Mouse (Mus musculus): ENCODE results near the gene Olfr995. TPM values are rescaled to one million over a fixed set of nuclear protein-coding genes. Genes with fewer than 3 reads are reported as not detected.

Gene Olfr995
- total and polyA plus RNA-seq, 2 experiments, result not detected

- TF ChIP-seq CTCF (IDR thresholded peaks at IDR 0.05; ENCODE audit: low read depth, low read length), result no peak
- no peak for TF ChIP-seq POLR2A (IDR thresholded peaks at IDR 0.05; ENCODE audit: extremely low read depth, insufficient read depth, low read length)
- H3K36me3 ChIP-seq (ENCODE audit: control insufficient read depth, insufficient read depth, low read length), result no peaks in the 10 kb centered on the region
These were observed 28.7 kb downstream of the Olfr995 start, which contains the start of gene Olfr993 for GRCm38 (mm10) chr2:85414777-85415176. Gene Olfr993, minus strand, starts transcription at chr2:85414877.

GRCm38 (mm10) chr2:85409369-85409768 lies 34.1 kb downstream of the Olfr995 start, which contains the start of gene Olfr992:
Gene Olfr992, minus strand, starts transcription at chr2:85409469.
- no peak for DNase-seq (ENCODE audit: extremely low read depth, low read depth, low spot score)
- no peaks in the 10 kb centered on the region for H3K79me2 ChIP-seq (ENCODE audit: control insufficient read depth, insufficient read depth, low read length)
- H3K4me3 ChIP-seq (ENCODE audit: insufficient read depth, low read depth, low read length), result no peak within 1 kb of the TSS
- no peak within 1 kb of the TSS for H3K9ac ChIP-seq (ENCODE audit: low read depth, low read length)
- TF ChIP-seq POLR2A (IDR thresholded peaks at IDR 0.05; ENCODE audit: extremely low read depth, insufficient read depth, low read length) (no peak), CTCF (IDR thresholded peaks at IDR 0.05; ENCODE audit: low read depth, low read length) (no peak)
- no peaks in the 10 kb centered on the region for H3K4me1 ChIP-seq (ENCODE audit: control insufficient read depth, insufficient read depth, low read length)
- no peaks in the 10 kb centered on the region for H3K27me3 ChIP-seq (ENCODE audit: control insufficient read depth, insufficient read depth, low read length)
- 29% methylated on average over 2 of the region's 2 CpGs for WGBS
- H3K36me3 ChIP-seq (ENCODE audit: control insufficient read depth, insufficient read depth, low read length), result no peaks in the 10 kb centered on the region
- no peak within 1 kb of the TSS for H3K27ac ChIP-seq (replicated peaks; ENCODE audit: insufficient read depth, low read depth, low read length)

More at GRCm38 (mm10) chr2:85414777-85415176, 28.7 kb downstream of the Olfr995 start, which contains the start of gene Olfr993:
- no peaks in the 10 kb centered on the region for H3K79me2 ChIP-seq (ENCODE audit: control insufficient read depth, insufficient read depth, low read length)
- H3K9ac ChIP-seq (ENCODE audit: low read depth, low read length), result no peak within 1 kb of the TSS
- H3K4me1 ChIP-seq (ENCODE audit: control insufficient read depth, insufficient read depth, low read length), result no peaks in the 10 kb centered on the region
- no peak within 1 kb of the TSS for H3K4me3 ChIP-seq (ENCODE audit: insufficient read depth, low read depth, low read length)
- no peaks in the 10 kb centered on the region for H3K27me3 ChIP-seq (ENCODE audit: control insufficient read depth, insufficient read depth, low read length)
- DNase-seq (ENCODE audit: extremely low read depth, low read depth, low spot score), result no peak
- H3K27ac ChIP-seq (replicated peaks; ENCODE audit: insufficient read depth, low read depth, low read length), result no peak within 1 kb of the TSS

Other genes with a start within 250 kb of the Olfr995 start
- gene Lrrc55, start 246.4 kb downstream of the Olfr995 start, total RNA-seq (2014; rRNA removed), result 0.07 TPM in 1 of 2 replicates, not detected in the other
- not detected in 2 replicates for gene Lrrc55, start 246.4 kb downstream of the Olfr995 start, polyA plus RNA-seq (2012; rRNA removed)
- not detected in 2 replicates for gene Olfr987, start 104.3 kb downstream of the Olfr995 start, total RNA-seq (2014; rRNA removed)
- not detected in 2 replicates for gene Olfr987, start 104.3 kb downstream of the Olfr995 start, polyA plus RNA-seq (2012; rRNA removed)
- gene Olfr988, start 80.4 kb downstream of the Olfr995 start, total RNA-seq (2014; rRNA removed), result not detected in 2 replicates
- gene Olfr988, start 80.4 kb downstream of the Olfr995 start, polyA plus RNA-seq (2012; rRNA removed), result not detected in 2 replicates
- gene Olfr992, start 34.2 kb downstream of the Olfr995 start, total RNA-seq (2014; rRNA removed), result not detected in 2 replicates
- not detected in 2 replicates for gene Olfr992, start 34.2 kb downstream of the Olfr995 start, polyA plus RNA-seq (2012; rRNA removed)
- not detected in 2 replicates for gene Olfr993, start 28.8 kb downstream of the Olfr995 start, total RNA-seq (2014; rRNA removed)
- gene Olfr993, start 28.8 kb downstream of the Olfr995 start, polyA plus RNA-seq (2012; rRNA removed), result not detected in 2 replicates
- gene Olfr994, start 7.2 kb downstream of the Olfr995 start, total RNA-seq (2014; rRNA removed), result not detected in 2 replicates
- gene Olfr994, start 7.2 kb downstream of the Olfr995 start, polyA plus RNA-seq (2012; rRNA removed), result not detected in 2 replicates
- not detected in 2 replicates for gene 4833423E24Rik, start 75.4 kb upstream of the Olfr995 start, total RNA-seq (2014; rRNA removed)
- not detected in 2 replicates for gene 4833423E24Rik, start 75.4 kb upstream of the Olfr995 start, polyA plus RNA-seq (2012; rRNA removed)
- gene Olfr996, start 135.6 kb upstream of the Olfr995 start, total RNA-seq (2014; rRNA removed), result not detected in 2 replicates
- not detected in 2 replicates for gene Olfr996, start 135.6 kb upstream of the Olfr995 start, polyA plus RNA-seq (2012; rRNA removed)
- not detected in 2 replicates for gene Olfr998, start 145.3 kb upstream of the Olfr995 start, total RNA-seq (2014; rRNA removed)
- not detected in 2 replicates for gene Olfr998, start 145.3 kb upstream of the Olfr995 start, polyA plus RNA-seq (2012; rRNA removed)
- not detected in 2 replicates for gene Olfr1000, start 168.3 kb upstream of the Olfr995 start, total RNA-seq (2014; rRNA removed)
- gene Olfr1000, start 168.3 kb upstream of the Olfr995 start, polyA plus RNA-seq (2012; rRNA removed), result not detected in 2 replicates
- not detected in 2 replicates for gene Olfr1002, start 207.1 kb upstream of the Olfr995 start, total RNA-seq (2014; rRNA removed)
- gene Olfr1002, start 207.1 kb upstream of the Olfr995 start, polyA plus RNA-seq (2012; rRNA removed), result not detected in 2 replicates
- not detected in 2 replicates for gene Olfr154, start 220.8 kb upstream of the Olfr995 start, total RNA-seq (2014; rRNA removed)
- not detected in 2 replicates for gene Olfr154, start 220.8 kb upstream of the Olfr995 start, polyA plus RNA-seq (2012; rRNA removed)
- not detected in 2 replicates for gene Olfr1006, start 235.1 kb upstream of the Olfr995 start, total RNA-seq (2014; rRNA removed)
- gene Olfr1006, start 235.1 kb upstream of the Olfr995 start, polyA plus RNA-seq (2012; rRNA removed), result not detected in 2 replicates
- gene Olfr1008, start 245.8 kb upstream of the Olfr995 start, total RNA-seq (2014; rRNA removed), result not detected in 2 replicates
- gene Olfr1008, start 245.8 kb upstream of the Olfr995 start, polyA plus RNA-seq (2012; rRNA removed), result not detected in 2 replicates

Data from liver, adult 2 months (tissue).